Mouse (Mus musculus): ENCODE results near the gene Kdsr. TPM values are rescaled to one million over a fixed set of nuclear protein-coding genes. Genes with fewer than 3 reads are reported as not detected.

The Kdsr gene
- polyA plus RNA-seq, 1 experiment = 16.8 TPM

GRCm38 (mm10) chr1:106695649-106696048 lies 63.9 kb downstream of the Kdsr start:
- no peak for DNase-seq (ENCODE audit: low spot score)

DNA sequence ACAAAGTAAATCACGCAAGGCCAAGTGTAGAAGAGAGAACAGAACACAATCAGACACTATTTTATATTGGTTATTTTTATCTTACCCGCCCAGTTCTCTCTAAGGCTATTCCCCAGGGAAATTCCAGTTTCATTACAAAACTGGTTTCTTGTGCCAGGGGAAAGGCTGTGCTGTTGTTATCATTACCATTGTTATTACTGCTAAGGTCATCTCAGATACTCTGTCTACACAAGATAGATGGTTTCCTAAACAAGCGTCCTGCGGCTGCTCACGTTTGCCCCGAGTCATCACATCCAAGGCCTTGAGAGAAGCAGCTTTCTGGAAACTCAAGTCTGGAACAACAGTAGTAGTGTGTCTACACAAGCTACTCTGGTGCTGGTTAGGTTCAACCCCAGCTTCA lies 65.2 kb downstream of the Kdsr start:
- DNase-seq (ENCODE audit: low spot score) = no peak

DNA sequence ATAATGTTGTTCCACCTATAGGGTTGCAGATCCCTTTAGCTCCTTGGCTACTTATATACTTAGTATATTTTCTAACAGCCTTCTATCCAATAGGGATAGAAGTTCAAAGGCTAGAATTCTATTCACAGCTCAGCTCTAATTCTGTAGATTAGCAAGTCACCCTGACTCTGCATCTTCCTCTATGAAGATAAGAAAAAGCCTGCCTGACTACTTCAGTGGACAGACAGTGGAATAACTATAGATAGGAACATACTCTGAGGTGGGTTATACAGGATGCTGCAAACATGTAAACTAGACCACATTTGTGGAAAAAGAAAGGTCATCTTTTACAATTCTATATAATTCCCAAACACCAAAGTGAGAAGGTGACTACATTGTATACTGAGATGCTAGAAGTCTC lies 66.9 kb downstream of the Kdsr start:
- no peak for DNase-seq (ENCODE audit: low spot score)

GRCm38 (mm10) chr1:106690887-106691286 lies 68.6 kb downstream of the Kdsr start:
- no peak for DNase-seq (ENCODE audit: low spot score)

DNA sequence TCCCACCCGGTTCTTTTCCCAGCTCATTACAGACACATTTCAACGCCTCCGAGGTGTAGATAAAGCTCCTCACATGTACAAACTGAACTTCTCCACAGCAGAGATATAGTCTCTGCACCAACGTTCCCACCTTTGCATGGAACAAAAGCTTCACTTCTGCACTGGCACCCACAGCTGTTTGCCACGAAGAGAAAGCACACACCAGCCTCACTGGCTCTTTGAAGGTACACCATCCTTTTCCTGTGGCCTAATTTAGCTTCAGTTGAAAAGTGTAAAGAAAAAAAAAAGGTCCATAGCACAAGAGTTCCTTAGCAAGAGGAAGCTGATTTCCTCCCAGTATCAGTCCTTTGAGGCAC lies 71.4 kb downstream of the Kdsr start:
- no peak for DNase-seq (ENCODE audit: low spot score)

DNA sequence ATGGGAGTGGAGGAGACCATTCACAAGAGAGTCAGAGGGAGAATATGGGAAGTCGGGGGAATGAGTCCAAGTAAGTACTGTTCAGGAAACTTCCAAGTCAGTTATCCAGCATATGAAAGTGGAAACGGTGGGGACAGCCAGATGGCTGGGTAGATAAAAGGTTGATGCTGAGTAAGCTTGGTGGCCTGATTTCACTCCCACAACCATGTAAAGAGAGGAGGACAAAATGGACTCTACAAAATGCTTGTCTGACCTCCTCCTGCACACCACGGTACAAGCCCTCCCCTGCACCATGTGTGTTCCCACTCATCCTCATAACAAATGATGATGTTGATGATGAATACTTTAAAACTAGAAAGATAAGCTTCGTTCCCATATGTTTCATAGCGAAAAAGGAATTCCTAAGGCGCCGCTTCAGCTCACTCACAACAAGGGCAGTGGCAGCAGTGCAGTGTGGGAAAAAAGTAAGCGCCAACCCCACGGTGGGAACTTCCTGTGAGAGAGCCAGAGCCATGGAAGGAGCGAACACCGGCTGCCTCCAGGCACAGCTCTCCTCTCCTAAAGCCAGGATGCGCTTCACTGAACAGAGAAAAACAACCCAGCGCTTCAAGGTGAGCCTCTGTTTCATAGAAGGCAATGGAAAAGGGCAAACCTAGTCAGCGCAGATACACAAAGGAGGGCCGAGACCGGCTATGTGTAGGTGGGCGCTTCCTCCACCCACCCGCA lies 71.9 kb downstream of the Kdsr start:
- no peak for DNase-seq (ENCODE audit: low spot score)

- DNase-seq (ENCODE audit: low spot score) = no peak
These were observed 73.8 kb downstream of the Kdsr start for GRCm38 (mm10) chr1:106685702-106686101.

GRCm38 (mm10) chr1:106684546-106684945 lies 75.0 kb downstream of the Kdsr start:
- DNase-seq (ENCODE audit: low spot score) = no peak

DNA sequence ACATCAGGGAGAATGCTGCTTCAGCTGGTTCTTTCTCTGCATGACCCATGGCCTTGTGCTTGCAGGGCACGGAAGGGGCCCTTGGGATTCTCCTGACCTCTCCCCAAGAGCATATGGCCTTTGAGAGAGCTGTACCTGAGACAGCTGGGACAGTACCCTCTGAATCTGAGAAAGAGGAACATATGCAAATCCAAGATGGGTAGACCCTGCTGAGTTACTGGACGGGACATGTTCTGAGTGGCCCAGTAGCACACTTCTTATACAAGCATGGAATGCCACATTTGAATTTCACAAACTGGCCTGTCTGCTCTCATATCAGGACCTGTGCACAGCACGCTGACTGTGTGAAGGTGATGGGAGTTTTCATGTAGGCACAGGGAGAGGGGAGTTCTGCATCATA lies 76.7 kb downstream of the Kdsr start:
- no peak for DNase-seq (ENCODE audit: low spot score)

- DNase-seq (ENCODE audit: low spot score) = no peak
These were observed 79.6 kb downstream of the Kdsr start for GRCm38 (mm10) chr1:106679800-106680515.

GRCm38 (mm10) chr1:106678060-106678478 lies 81.5 kb downstream of the Kdsr start:
- no peak for DNase-seq (ENCODE audit: low spot score)

Other genes starting within 250 kb of the Kdsr start
- gene Bcl2, start 45.5 kb downstream of the Kdsr start, polyA plus RNA-seq (2012; rRNA removed) = 3.4 and 5.7 TPM in 2 replicates
- 48.1 and 50.0 TPM in 2 replicates for gene Vps4b, start 37.0 kb upstream of the Kdsr start, polyA plus RNA-seq (2012; rRNA removed)
- 13.9 and 16.2 TPM in 2 replicates for gene Serpinb5, start 101.4 kb upstream of the Kdsr start, polyA plus RNA-seq (2012; rRNA removed)
- 0.03 and 0.06 TPM in 2 replicates for gene Serpinb12, start 174.7 kb upstream of the Kdsr start, polyA plus RNA-seq (2012; rRNA removed)
- gene Serpinb13, start 221.3 kb upstream of the Kdsr start, polyA plus RNA-seq (2012; rRNA removed) = not detected in 2 replicates

Measured in urinary bladder, adult 2 months (tissue).